Mouse (Mus musculus) layer of hippocampus, adult 18-20 months (tissue): Measurements from ENCODE around the gene Vasn. TPM values are rescaled to one million over a fixed set of nuclear protein-coding genes. Genes with fewer than 3 reads are reported as not detected.

Experiments
- DNase-seq, 2 experiments: peaks; one replicate each; pipeline ENCODE4 v3.0.0; 2022; ENCODE audit warnings: low spot score in 2 of 2
- total RNA-seq, 2 experiments: library from RNA; stranded (reverse); gene quantifications; 2 replicates each; pipeline ENCODE4 v1.2.3; 2021

Gene Vasn
- total RNA-seq, 2 experiments from 2014 or later: 4.5 to 5.3 TPM

GRCm38 (mm10) chr16:4606431-4607084 lies 33.2 kb upstream of the Vasn start:
- DNase-seq: no peak

- peak; percentile 65 to 85 for DNase-seq
Observed at GRCm38 (mm10) chr16:4607818-4608531, 31.8 kb upstream of the Vasn start.

- no peak for DNase-seq
Observed at GRCm38 (mm10) chr16:4608532-4609059, 31.1 kb upstream of the Vasn start.

GRCm38 (mm10) chr16:4611193-4611592 lies 28.5 kb upstream of the Vasn start:
- DNase-seq: no peak

GRCm38 (mm10) chr16:4611676-4612075 lies 28.1 kb upstream of the Vasn start:
- no peak for DNase-seq

- DNase-seq: no peak
Observed at GRCm38 (mm10) chr16:4613736-4614135, 26.0 kb upstream of the Vasn start.

GRCm38 (mm10) chr16:4614639-4615038 lies 25.1 kb upstream of the Vasn start:
- DNase-seq: no peak

GRCm38 (mm10) chr16:4615297-4615696 lies 24.4 kb upstream of the Vasn start:
- no peak for DNase-seq

- DNase-seq: no peak
Observed at GRCm38 (mm10) chr16:4616829-4617228, 22.9 kb upstream of the Vasn start.

- no peak for DNase-seq
Observed at GRCm38 (mm10) chr16:4624074-4624473, 15.7 kb upstream of the Vasn start.

GRCm38 (mm10) chr16:4624481-4625110 lies 15.1 kb upstream of the Vasn start, which contains the start of gene Pam16:
TSS of gene Pam16 (minus strand) at chr16:4624988.
- peak; percentile 88 to 94 for DNase-seq

GRCm38 (mm10) chr16:4627105-4627504 lies 12.6 kb upstream of the Vasn start:
- no peak for DNase-seq

GRCm38 (mm10) chr16:4628898-4629419 lies 10.8 kb upstream of the Vasn start:
- DNase-seq: no peak

- DNase-seq: peak; percentile 48 to 74
Observed at GRCm38 (mm10) chr16:4629950-4630349, 9.8 kb upstream of the Vasn start.

GRCm38 (mm10) chr16:4632050-4632449 lies 7.7 kb upstream of the Vasn start:
- no peak for DNase-seq

GRCm38 (mm10) chr16:4633661-4634060 lies 6.1 kb upstream of the Vasn start:
- no peak for DNase-seq

GRCm38 (mm10) chr16:4634681-4635080 lies 5.1 kb upstream of the Vasn start:
- DNase-seq: no peak

GRCm38 (mm10) chr16:4635760-4636159 lies 4.0 kb upstream of the Vasn start:
- DNase-seq: no peak

GRCm38 (mm10) chr16:4638891-4639390 lies 800 bp upstream of the Vasn start:
- DNase-seq: no peak

- no peak for DNase-seq
Observed at GRCm38 (mm10) chr16:4640267-4641005, 695 bp downstream of the Vasn start.
